Mouse (Mus musculus) frontal cortex, adult 2 months (tissue): Measurements from ENCODE around the gene 2810459M11Rik. TPM values are rescaled to one million over a fixed set of nuclear protein-coding genes. Genes with fewer than 3 reads are reported as not detected.
"Not testable (repeated sequence)": the region's sequence is repeated elsewhere in the genome, so short reads cannot be mapped to it uniquely, and the experiment has no call there.

Experiments used
- DNase-seq, 2 experiments: peaks; one replicate each; pipeline ENCODE4 v3.0.0; 2022; ENCODE audit warnings: low spot score in 1 of 2; ENCODE audit errors: extremely low spot score in 1 of 2
- polyA plus RNA-seq: library from polyadenylated mRNA; depleted of rRNA; stranded (reverse); fragments of >200 nt; gene quantifications from 2 replicates; pipeline ENCODE4 v1.2.3, GENCODE M21; 2012; rRNA removed

2810459M11Rik gene
- 12.0 and 12.6 TPM in 2 replicates for polyA plus RNA-seq

DNA sequence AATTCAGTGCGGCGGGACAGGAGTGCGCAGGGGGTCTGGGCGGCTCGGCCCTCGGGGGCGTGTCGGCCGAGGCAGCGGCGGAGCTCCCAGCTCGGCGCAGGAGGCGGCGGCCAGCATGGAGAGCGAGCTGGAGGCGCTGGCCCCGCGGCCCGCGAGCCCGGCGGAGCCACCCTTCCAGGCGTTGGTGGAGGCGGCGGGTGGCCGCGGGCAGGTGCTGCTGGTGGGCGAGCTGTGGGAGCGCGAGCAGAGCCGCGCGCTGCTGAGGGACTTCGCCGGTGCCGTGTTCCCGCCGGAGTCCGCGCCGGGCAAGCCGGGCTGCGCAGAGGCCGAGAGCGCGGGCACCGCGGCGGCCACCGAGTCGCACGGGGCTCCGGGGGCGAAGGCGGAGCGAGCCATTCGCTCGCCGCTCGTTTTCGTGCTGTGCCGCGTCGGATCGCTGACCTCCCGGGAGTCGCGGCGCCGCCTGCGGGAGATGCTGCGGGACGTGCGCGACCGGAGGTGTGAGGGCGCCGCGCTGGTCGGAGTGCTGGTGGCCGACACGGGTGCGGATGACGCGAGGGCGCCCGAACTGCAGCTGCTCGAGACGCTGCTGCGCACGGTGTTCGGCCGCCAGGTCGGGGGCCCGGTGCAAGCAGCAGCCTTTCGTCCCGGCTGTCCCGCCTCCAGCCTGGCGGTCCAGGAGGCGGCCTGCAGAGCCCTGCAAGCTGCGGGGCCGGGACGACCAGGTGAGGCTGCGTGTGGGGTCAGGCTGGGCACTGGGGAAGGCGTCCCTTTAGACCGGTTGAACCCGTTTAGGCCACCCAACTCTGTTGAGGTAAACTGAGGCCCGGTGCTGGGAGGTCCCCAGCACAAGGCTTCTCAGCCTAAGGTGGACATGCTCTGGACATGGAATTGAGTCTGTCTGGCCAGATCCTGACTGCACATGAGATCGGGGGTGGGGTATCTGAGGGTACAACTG, at the start of gene 2810459M11Rik:
TSS of gene 2810459M11Rik (plus strand) at position 16 of the 958 bp plus-strand sequence.
- peak in 1 of 2 experiments; percentile 31 for DNase-seq

DNA sequence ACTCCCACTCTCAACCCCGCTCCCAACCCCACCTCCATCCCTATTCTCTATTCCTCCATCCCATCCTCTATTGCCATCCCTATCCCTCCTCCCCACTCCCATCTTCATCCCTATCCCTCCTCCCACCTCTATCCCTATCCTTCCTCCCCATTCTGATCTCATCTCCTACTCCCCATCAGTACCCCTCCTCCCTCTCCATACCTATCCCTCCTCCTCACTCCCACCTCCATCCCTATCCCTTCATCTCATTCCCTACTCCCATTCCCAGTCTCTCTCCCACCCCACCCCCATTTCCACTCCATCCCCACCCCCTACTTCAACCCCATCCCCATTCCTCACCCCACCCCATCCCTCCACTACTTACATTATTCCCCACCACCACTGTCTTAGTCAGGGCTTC, 48.4 kb upstream of the 2810459M11Rik start:
- DNase-seq: no peak

- no peak for DNase-seq
Measured at GRCm38 (mm10) chr1:85998012-85998411, 47.7 kb upstream of the 2810459M11Rik start.

GRCm38 (mm10) chr1:85999853-86000570, 45.7 kb upstream of the 2810459M11Rik start:
- peak; percentile 12 to 49 for DNase-seq

DNA sequence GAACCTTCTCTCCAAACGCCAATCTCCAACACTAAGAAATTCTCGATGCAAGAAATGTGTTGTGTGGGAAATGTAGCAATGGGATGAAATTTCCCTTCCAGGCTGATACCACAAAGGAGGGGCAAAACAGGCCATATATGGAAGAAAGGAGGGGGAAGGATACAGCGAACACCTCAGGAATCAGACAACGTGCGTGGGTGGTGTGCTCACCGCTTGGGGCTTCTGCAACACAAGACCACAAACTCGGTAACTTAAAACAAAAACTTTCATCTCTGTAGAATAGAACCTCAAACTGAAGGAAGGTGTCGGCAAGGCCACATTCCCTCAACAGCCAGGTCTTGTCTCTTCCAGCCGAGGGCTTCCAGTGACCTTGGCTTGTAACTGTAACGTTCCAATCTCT, 40.1 kb upstream of the 2810459M11Rik start:
- DNase-seq: no peak

- no peak for DNase-seq
Measured at GRCm38 (mm10) chr1:86006040-86006439, 39.6 kb upstream of the 2810459M11Rik start.

DNA sequence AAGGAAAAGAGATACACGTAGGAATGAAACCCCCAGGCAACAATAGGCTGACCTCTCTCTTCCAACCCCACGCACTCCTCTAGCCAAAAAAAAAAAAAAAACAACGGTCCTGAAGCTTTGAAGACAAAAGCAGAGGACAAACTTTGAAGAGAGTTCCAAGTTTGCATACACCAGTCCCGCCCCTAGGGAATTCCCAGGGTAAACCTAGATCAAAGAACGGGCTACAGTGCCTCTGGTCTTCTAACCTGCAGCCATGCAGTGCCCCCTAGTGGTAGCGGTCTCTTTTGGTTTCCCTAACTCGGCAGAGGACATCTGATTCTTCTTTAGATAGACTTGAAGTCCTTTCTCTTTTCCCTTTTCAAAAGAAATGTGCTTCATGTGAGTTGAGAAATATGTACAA, 37.9 kb upstream of the 2810459M11Rik start:
- DNase-seq: peak; percentile 83 to 98

DNA sequence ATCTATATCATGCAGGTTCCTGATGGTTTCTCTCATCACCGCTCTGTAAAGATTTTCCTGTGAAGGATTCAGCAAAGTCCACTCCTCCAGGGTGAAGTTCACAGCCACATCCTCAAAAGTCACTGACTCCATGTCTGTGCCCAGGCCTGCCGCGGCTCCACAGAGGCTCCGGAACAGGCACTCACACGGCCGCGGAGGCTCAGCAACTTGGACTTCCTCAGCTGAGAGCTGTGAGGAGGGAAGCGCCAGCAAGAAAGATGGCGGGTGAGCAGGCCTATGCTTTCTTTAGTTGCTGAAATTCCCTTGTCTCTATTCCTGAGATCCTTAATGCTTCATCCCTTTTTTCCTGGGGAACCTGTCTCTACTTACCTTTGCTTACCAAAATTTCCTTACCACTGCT, 29.9 kb upstream of the 2810459M11Rik start:
- not testable (repeated sequence) for DNase-seq

DNA sequence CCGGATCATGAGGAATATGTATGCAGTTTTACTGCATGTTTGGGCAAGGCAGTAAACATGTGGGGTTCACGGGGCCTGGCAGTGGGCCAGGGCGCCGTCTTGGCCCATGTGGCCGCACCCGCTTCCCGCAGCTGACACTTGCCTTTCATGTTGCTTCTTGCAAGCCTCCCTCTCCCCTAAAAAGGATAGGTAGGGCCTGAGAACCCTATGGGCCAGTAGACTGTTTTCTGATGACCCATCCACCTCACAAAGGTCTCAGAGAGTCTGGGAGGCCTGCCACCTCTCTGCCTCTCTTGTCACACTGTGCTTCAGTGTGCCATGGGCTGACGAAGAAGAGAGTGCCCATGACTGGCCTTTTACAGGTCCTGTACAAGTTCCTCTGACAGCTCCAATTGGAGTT, 29.1 kb upstream of the 2810459M11Rik start, which contains the start of gene Spata3:
TSS of gene Spata3 (plus strand) at position 301 of the 400 bp plus-strand sequence.
- DNase-seq: no peak

DNA sequence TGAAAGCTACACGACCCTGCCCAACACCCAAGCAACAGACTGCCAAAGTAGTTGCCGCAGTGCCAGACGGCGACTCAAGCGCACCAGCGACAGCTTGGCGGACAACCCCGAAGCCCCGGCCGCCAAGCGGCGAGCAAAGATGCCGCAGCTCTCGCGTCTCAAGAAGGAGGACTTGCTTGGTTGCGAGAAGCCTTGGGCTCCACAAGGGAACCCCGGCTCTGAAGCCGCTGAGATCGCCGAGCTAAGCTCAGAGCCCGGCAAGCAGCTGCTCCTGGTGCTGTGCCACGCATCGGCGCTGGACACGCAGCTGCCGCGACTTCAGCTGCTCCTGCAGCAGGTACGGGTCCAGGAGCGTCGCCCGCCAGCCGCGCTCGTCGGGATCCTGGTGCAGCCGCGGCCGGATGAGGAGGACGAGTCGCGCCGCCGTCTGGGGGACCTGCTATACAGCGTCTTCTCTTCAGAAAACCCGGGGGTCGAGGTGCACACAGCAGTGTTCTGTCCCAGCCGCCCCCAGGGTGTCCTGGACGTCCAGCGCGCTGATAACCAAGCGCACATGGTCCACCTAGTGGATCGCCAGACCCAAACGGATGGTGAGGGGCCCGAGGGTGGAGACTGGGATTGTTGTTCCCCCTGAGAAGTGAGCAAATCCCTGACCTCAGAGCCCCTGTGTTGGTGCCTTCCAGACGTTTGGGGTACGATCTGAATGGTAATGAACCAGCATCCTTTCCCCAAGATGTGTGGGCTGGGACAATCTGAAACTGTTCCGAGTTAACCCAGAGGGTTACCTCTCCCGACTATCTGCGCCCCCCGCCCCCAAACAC, 27.2 kb upstream of the 2810459M11Rik start:
- DNase-seq: peak in 1 of 2 experiments; percentile 67

- DNase-seq: peak; percentile 60 to 62
Measured at GRCm38 (mm10) chr1:86021365-86021989, 24.2 kb upstream of the 2810459M11Rik start.

- peak; percentile 72 to 79 for DNase-seq
Measured at GRCm38 (mm10) chr1:86032273-86032987, 13.2 kb upstream of the 2810459M11Rik start.

- no peak for DNase-seq
Measured at GRCm38 (mm10) chr1:86038191-86038951, 7.3 kb upstream of the 2810459M11Rik start.

- no peak for DNase-seq
Measured at GRCm38 (mm10) chr1:86040131-86040530, 5.5 kb upstream of the 2810459M11Rik start.

DNA sequence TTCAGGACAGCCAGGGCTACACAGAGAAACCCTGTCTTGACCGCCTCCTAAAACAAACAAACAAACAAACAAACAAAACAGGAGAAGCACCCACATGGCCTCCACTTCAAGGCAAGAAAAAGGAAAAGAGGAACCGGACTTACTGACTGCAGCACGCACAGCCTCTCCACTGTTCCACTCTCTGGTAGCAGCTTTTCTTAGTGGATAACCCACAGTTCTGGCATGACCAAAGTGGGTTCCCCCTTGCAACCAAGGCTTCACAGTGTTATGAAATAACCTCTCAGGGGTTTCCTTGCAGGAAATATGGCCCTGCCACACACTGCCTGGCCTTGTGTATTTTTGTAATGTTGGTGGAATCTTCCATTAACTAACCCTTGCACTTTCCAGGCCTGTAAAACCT, 4.8 kb upstream of the 2810459M11Rik start:
- DNase-seq: no peak

- DNase-seq: peak in 1 of 2 experiments; percentile 45
Measured at GRCm38 (mm10) chr1:86045056-86045455, 607 bp upstream of the 2810459M11Rik start.

DNA sequence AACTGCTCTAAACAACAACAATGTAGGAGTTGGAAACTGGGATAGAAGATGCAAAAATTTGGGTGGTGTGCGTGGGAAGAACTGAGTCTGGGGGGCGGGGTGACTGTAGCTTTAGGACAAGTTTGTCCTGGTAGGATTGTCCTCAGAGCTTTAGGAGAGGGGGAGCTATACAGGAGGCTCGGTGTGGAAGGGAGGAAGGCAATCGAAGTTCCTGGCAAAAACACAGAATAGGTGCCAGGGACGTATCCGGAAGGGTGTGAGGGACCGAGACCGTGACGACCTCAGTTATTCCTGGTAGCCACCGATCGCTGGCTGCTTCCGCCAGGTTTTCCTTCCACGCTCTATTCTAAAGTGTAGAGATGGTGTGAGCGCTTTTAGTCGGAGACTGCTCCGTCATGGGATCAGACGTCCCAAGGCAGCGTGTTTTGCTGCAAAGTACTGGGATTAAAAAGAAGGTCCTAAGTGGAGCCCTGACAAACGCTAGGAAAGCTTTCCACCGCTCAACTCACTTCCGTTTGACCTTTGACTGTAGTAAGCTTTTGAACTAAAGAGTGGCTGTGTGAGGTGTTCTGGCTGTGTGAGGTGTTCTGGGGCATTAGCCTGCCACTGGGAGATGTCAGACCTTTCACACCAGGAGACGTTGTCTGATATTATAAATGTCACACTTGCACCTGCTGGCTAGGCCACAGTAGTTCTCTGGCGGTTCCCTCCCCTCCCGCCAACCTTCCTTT, 1.3 kb downstream of the 2810459M11Rik start:
- DNase-seq: no peak

- DNase-seq: no peak
Measured at GRCm38 (mm10) chr1:86048231-86048630, 2.6 kb downstream of the 2810459M11Rik start.
